Mouse (Mus musculus) hindbrain, embryonic 11.5 days (tissue): ENCODE measurements at regions not wholly inside any gene's neighbourhood (a gene's known extent, or its start where the extent isn't known, plus 50 kb on each side); places are given as distances from the start of the nearest gene placed in this dataset.

Source experiments
- ATAC-seq: fragments of 200-750 bp; cut with Nextera tagmentation; 2 replicates; pipeline ENCODE4 v1.8.0; 2017; ENCODE audit warnings: mild to moderate bottlenecking, moderate TSS enrichment, moderate library complexity; ENCODE audit not compliant: low FRiP score
- DNase-seq: peaks from one replicate; pipeline ENCODE4 v3.0.0-alpha.2; 2015; ENCODE audit warnings: low spot score
- H3K27ac ChIP-seq: fragments of 300-500 bp; sonication (generic); 2 replicates; pipeline ENCODE4 v1.5.1; 2014; ENCODE audit warnings: mild to moderate bottlenecking, low read depth, low read length
- H3K27me3 ChIP-seq: fragments of 300-500 bp; sonication (generic); 2 replicates; pipeline ENCODE4 v1.6.1; 2014; ENCODE audit warnings: mild to moderate bottlenecking, low read length, moderate library complexity, mixed read lengths; ENCODE audit not compliant: control insufficient read depth, insufficient read depth
- H3K36me3 ChIP-seq: fragments of 300-500 bp; sonication (generic); 2 replicates; pipeline ENCODE4 v1.6.1; 2014; ENCODE audit warnings: mild to moderate bottlenecking, low read length, moderate library complexity, mixed read lengths; ENCODE audit not compliant: control insufficient read depth, insufficient read depth
- H3K4me1 ChIP-seq: fragments of 300-500 bp; sonication (generic); replicated peaks from 2 replicates; pipeline ENCODE4 v1.6.1; 2014; ENCODE audit warnings: low read length, mixed read lengths; ENCODE audit not compliant: control insufficient read depth, insufficient read depth
- H3K4me2 ChIP-seq: fragments of 300-500 bp; sonication (generic); replicated peaks from 2 replicates; pipeline ENCODE4 v1.6.1; 2014; ENCODE audit warnings: mild to moderate bottlenecking, low read depth, low read length
- H3K4me3 ChIP-seq: fragments of 300-500 bp; sonication (generic); 2 replicates; pipeline ENCODE4 v1.5.1; 2014; ENCODE audit warnings: low read depth, low read length
- H3K9ac ChIP-seq: fragments of 300-500 bp; sonication (generic); 2 replicates; pipeline ENCODE4 v1.6.1; 2014; ENCODE audit warnings: low read depth, low read length
- H3K9me3 ChIP-seq: fragments of 300-500 bp; sonication (generic); 2 replicates; pipeline ENCODE4 v1.6.1; 2016; ENCODE audit warnings: low read length; ENCODE audit not compliant: control insufficient read depth
- WGBS: fragments of 180-500 bp; shearing (Covaris S2); extraction: QIAGEN DNeasy Blood & Tissue Kit; methylation state at CpG from one replicate; pipeline ENCODE4 v1.1.7; 2014; 5-methylcytosine and 5-hydroxymethylcytosine counted together

GRCm38 (mm10) chr13:32493806-32494205 is 155.3 kb upstream of the Gmds start:
- ATAC-seq (no peak), DNase-seq (no peak)
- Histone ChIP-seq H3K4me2 (no peak overlapping the region), H3K9ac (no peak overlapping the region), H3K27ac (no peak overlapping the region), H3K36me3 (no peaks in the 10 kb centered on the region), H3K4me3 (no peak overlapping the region), H3K4me1 (no peaks in the 10 kb centered on the region), H3K9me3 (no peaks in the 10 kb centered on the region), H3K27me3 (no peaks in the 10 kb centered on the region)
- WGBS, result 69% methylated on average over 7 of the region's 7 CpGs

GRCm38 (mm10) chr13:32493309-32493708 is 154.8 kb upstream of the Gmds start:
- H3K4me3 ChIP-seq, result no peak overlapping the region
- H3K36me3 ChIP-seq, result no peaks in the 10 kb centered on the region
- H3K27me3 ChIP-seq, result no peaks in the 10 kb centered on the region
- no peak overlapping the region for H3K4me2 ChIP-seq
- peak; percentile 76 for DNase-seq
- H3K9me3 ChIP-seq, result no peaks in the 10 kb centered on the region
- no peak for ATAC-seq
- no peaks in the 10 kb centered on the region for H3K4me1 ChIP-seq
- no peak overlapping the region for H3K27ac ChIP-seq
- no peak overlapping the region for H3K9ac ChIP-seq
- 24% methylated on average over 7 of the region's 7 CpGs for WGBS

GRCm38 (mm10) chr13:32492566-32492965 is 154.0 kb upstream of the Gmds start:
- no peak overlapping the region for H3K4me2 ChIP-seq
- no peaks in the 10 kb centered on the region for H3K36me3 ChIP-seq
- no peaks in the 10 kb centered on the region for H3K4me1 ChIP-seq
- WGBS, result 76% methylated on average over 7 of the region's 7 CpGs
- H3K4me3 ChIP-seq, result no peak overlapping the region
- H3K9me3 ChIP-seq, result no peaks in the 10 kb centered on the region
- no peak overlapping the region for H3K9ac ChIP-seq
- no peak for DNase-seq
- ATAC-seq, result no peak
- H3K27me3 ChIP-seq, result no peaks in the 10 kb centered on the region
- H3K27ac ChIP-seq, result no peak overlapping the region

- 77% methylated on average over 8 of the region's 8 CpGs for WGBS
- no peak for DNase-seq
- Histone ChIP-seq H3K9ac (no peak overlapping the region), H3K27me3 (no peaks in the 10 kb centered on the region), H3K4me2 (no peak overlapping the region), H3K4me1 (no peaks in the 10 kb centered on the region), H3K4me3 (no peak overlapping the region), H3K36me3 (no peaks in the 10 kb centered on the region), H3K27ac (no peak overlapping the region), H3K9me3 (no peaks in the 10 kb centered on the region)
- ATAC-seq, result no peak
These were observed 143.0 kb upstream of the Gmds start for GRCm38 (mm10) chr13:32481444-32482058.

- Histone ChIP-seq H3K9me3 (no peaks in the 10 kb centered on the region), H3K9ac (no peak overlapping the region), H3K4me1 (no peaks in the 10 kb centered on the region), H3K27me3 (no peaks in the 10 kb centered on the region), H3K4me2 (no peak overlapping the region), H3K4me3 (no peak overlapping the region), H3K36me3 (no peaks in the 10 kb centered on the region), H3K27ac (no peak overlapping the region)
- 55% methylated on average over 4 of the region's 4 CpGs for WGBS
- ATAC-seq, result no peak
- DNase-seq, result no peak
These were observed 141.5 kb upstream of the Gmds start for GRCm38 (mm10) chr13:32480029-32480428.

- H3K4me3 ChIP-seq, result no peak overlapping the region
- WGBS, result 74% methylated on average over 8 of the region's 8 CpGs
- H3K9ac ChIP-seq, result no peak overlapping the region
- H3K27me3 ChIP-seq, result no peaks in the 10 kb centered on the region
- H3K4me1 ChIP-seq, result no peaks in the 10 kb centered on the region
- no peak for DNase-seq
- H3K9me3 ChIP-seq, result no peaks in the 10 kb centered on the region
- H3K27ac ChIP-seq, result no peak overlapping the region
- no peak overlapping the region for H3K4me2 ChIP-seq
- no peak for ATAC-seq
- H3K36me3 ChIP-seq, result no peaks in the 10 kb centered on the region
These were observed 140.7 kb upstream of the Gmds start for GRCm38 (mm10) chr13:32479118-32479818.

GRCm38 (mm10) chr13:32465787-32466186 is 127.2 kb upstream of the Gmds start:
- peak; percentile 19 for DNase-seq
- Histone ChIP-seq H3K4me1 (no peaks in the 10 kb centered on the region), H3K36me3 (no peaks in the 10 kb centered on the region), H3K27ac (no peak overlapping the region), H3K9ac (no peak overlapping the region), H3K9me3 (no peaks in the 10 kb centered on the region), H3K27me3 (no peaks in the 10 kb centered on the region), H3K4me2 (no peak overlapping the region), H3K4me3 (no peak overlapping the region)
- WGBS, result 33% methylated on average over 5 of the region's 5 CpGs
- ATAC-seq, result peak; percentile 25; the same call in 1 of the 2 replicates

GRCm38 (mm10) chr13:32465041-32465682 is 126.6 kb upstream of the Gmds start:
- H3K27me3 ChIP-seq, result no peaks in the 10 kb centered on the region
- WGBS, result 93% methylated on average over 6 of the region's 6 CpGs
- H3K4me3 ChIP-seq, result no peak overlapping the region
- no peaks in the 10 kb centered on the region for H3K36me3 ChIP-seq
- no peak for DNase-seq
- no peak overlapping the region for H3K9ac ChIP-seq
- H3K27ac ChIP-seq, result no peak overlapping the region
- H3K4me2 ChIP-seq, result no peak overlapping the region
- ATAC-seq, result no peak
- H3K4me1 ChIP-seq, result no peaks in the 10 kb centered on the region
- H3K9me3 ChIP-seq, result no peaks in the 10 kb centered on the region
